Mouse (Mus musculus): Measurements from ENCODE around the gene Borcs6.

GRCm38 (mm10) chr11:69078041-69078440 lies 18.5 kb downstream of the Borcs6 start:
- TF ChIP-seq CTCF (IDR thresholded peaks at IDR 0.05; ENCODE audit: low read depth) (no peak), EP300 (IDR thresholded peaks at IDR 0.05; ENCODE audit: low read depth) (no peak)

Measured in liver, postnatal 0 days (tissue).